Mouse (Mus musculus): ENCODE results near the gene Mob3c.

DNA sequence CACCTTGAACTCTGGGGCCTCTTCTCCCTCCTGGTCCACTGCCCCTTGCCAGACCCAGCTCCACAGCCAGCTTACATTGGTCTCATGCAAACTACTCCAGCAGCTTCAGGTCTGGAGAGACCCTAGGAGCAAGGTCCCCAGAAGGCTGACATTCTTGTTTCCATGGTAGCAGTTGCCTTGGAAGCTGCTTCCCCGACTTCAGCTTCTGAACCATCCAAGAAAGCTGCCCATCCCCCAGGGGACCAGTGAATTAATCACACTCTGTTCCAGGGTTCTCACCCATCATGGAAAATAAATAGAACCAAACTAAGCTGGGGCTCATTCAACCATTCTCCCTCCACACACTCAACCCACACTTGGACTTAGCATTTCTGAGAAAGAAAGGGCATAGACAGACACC lies 53.3 kb downstream of the Mob3c start:
- TF ChIP-seq CTCF (IDR thresholded peaks at IDR 0.05; ENCODE audit: control insufficient read depth, insufficient read depth, insufficient read length) (no peak), USF1 (IDR thresholded peaks at IDR 0.05; ENCODE audit: low read depth) (no peak), MYOD1 (IDR thresholded peaks at IDR 0.05; ENCODE audit: control insufficient read depth, insufficient read length, low read depth) (no peak), MYOG (IDR thresholded peaks at IDR 0.05; ENCODE audit: control insufficient read depth, extremely low read depth, insufficient read length) (no peak)

Measured in C2C12 (cell line).